Mouse (Mus musculus) embryonic facial prominence, embryonic 12.5 days (tissue): ENCODE data around the gene Zfp963. TPM values are rescaled to one million over a fixed set of nuclear protein-coding genes. Genes with fewer than 3 reads are reported as not detected.
"Not testable (repeated sequence)": the region's sequence is repeated elsewhere in the genome, so short reads cannot be mapped to it uniquely, and the experiment has no call there.

Experiments used
- ATAC-seq: fragments of 200-750 bp; cut with Nextera tagmentation; 2 replicates; pipeline ENCODE4 v1.8.0; 2017; ENCODE audit not compliant: insufficient number of reproducible peaks, insufficient read depth, low FRiP score, low TSS enrichment
- H3K27ac ChIP-seq: fragments of 300-500 bp; sonication (generic); 2 replicates; pipeline ENCODE4 v1.5.1; 2016; ENCODE audit warnings: mild to moderate bottlenecking
- H3K27me3 ChIP-seq: fragments of 300-500 bp; sonication (generic); 2 replicates; pipeline ENCODE4 v1.6.1; 2016; ENCODE audit warnings: mild to moderate bottlenecking, moderate library complexity
- H3K36me3 ChIP-seq: fragments of 300-500 bp; sonication (generic); 2 replicates; pipeline ENCODE4 v1.6.1; 2016; ENCODE audit warnings: mild to moderate bottlenecking
- H3K4me1 ChIP-seq: fragments of 300-500 bp; sonication (generic); 2 replicates; pipeline ENCODE4 v1.6.1; 2016
- H3K4me2 ChIP-seq: fragments of 300-500 bp; sonication (generic); replicated peaks from 2 replicates; pipeline ENCODE4 v1.6.1; 2016; ENCODE audit warnings: mild to moderate bottlenecking, moderate library complexity
- H3K4me3 ChIP-seq: fragments of 300-500 bp; sonication (generic); 2 replicates; pipeline ENCODE4 v1.5.1; 2016; ENCODE audit warnings: mild to moderate bottlenecking
- H3K9ac ChIP-seq: fragments of 300-500 bp; sonication (generic); 2 replicates; pipeline ENCODE4 v1.6.1; 2016; ENCODE audit warnings: mild to moderate bottlenecking, moderate library complexity
- H3K9me3 ChIP-seq: fragments of 300-500 bp; sonication (generic); 2 replicates; pipeline ENCODE4 v1.6.1; 2016; ENCODE audit warnings: mild to moderate bottlenecking, moderate library complexity
- WGBS: fragments of 180-500 bp; shearing (Covaris S2); methylation state at CpG from one replicate; pipeline ENCODE4 v1.1.7; 2016; 5-methylcytosine and 5-hydroxymethylcytosine counted together
- polyA plus RNA-seq: library from polyadenylated mRNA; unstranded; fragments of >200 nt; fragmentation: Nextera tagmentation; extraction: Ambion mirVana; gene quantifications from 2 replicates; pipeline ENCODE4 v1.2.1, GENCODE M21; 2016

Zfp963 gene
- polyA plus RNA-seq, 1 experiment from 2014 or later: 6.8 TPM

DNA sequence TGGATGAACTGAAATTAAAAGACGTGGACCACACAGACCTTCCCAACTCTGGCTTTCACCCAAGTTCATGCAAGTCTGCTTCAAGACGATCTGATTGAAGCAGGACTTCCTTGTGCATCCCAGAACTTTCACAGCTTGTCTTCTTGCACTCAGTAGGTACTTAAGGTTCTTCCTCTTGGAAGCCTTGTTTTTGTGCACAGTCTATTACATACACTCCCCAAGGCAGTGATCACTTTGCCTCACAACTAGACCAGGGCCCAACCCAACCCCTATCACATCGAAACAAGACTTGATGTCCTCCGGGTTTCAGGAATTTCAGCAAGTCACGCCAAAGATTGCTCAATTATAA, 32.6 kb downstream of the Zfp963 start:
- Histone ChIP-seq H3K4me1 (peaks cover 16% of the 10 kb centered on the region), H3K27me3 (no peaks in the 10 kb centered on the region), H3K9me3 (no peaks in the 10 kb centered on the region), H3K27ac (0 out of 2 replicates have a peak overlapping the region, but pooled peaks have one; percentile 30), H3K4me3 (peak overlapping the region; percentile 89), H3K36me3 (peaks cover 7% of the 10 kb centered on the region; the same call in 1 of the 2 replicates), H3K9ac (no peak overlapping the region), H3K4me2 (peak overlapping the region; percentile 38)
- 43% methylated on average over 5 of the region's 5 CpGs for WGBS
- 0 out of 2 replicates have a peak, but pooled peaks have one; percentile 15 for ATAC-seq

DNA sequence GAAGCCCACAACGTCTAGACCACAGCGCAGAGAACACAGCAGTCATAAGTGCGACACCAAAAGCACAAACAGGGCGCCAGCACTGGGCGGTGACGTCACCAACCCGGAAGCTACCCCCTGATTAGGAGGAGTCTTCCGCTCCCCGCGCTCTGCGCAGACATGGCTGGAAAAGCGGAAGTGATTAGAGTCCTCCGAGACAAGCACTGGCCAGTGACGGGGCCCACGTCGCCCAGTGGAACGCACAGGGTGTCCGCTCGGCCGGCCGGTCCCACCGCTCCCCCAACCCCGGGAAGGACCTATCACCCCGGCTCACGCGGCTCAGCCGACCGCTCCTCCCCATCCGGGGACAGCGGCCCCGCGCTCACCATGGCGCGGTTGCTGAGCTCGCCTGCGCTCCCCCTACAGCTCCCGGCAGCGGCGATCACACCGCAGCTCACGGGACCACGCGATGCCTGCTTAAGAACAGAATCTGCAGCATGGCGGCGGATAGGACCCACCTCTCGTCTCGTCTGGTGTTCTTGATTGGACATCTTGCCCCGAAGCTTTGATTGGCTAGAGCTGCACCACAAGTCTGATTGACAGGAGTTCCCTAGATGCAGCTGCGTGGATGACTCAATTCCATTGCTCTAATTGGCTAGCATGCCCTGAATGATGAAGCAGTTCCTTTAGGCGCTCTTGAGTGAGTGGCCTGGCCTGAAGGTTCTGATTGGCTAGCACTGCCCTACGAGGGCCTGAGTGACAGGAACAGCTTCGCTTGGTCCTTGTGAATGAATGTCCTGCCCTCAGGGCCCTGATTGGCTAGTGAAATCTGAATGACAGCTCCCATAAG, 33.2 kb downstream of the Zfp963 start:
- Histone ChIP-seq H3K4me2 (peak overlapping the region; percentile 49), H3K27me3 (no peaks in the 10 kb centered on the region), H3K4me1 (peaks cover 16% of the 10 kb centered on the region), H3K9me3 (no peaks in the 10 kb centered on the region), H3K4me3 (peak overlapping the region; percentile 89), H3K36me3 (peaks cover 13% of the 10 kb centered on the region), H3K27ac (peak overlapping the region; percentile 100), H3K9ac (peak overlapping the region; percentile 95)
- under 1% methylated on average over 49 of the region's 52 CpGs for WGBS
- peak; percentile 99 for ATAC-seq

DNA sequence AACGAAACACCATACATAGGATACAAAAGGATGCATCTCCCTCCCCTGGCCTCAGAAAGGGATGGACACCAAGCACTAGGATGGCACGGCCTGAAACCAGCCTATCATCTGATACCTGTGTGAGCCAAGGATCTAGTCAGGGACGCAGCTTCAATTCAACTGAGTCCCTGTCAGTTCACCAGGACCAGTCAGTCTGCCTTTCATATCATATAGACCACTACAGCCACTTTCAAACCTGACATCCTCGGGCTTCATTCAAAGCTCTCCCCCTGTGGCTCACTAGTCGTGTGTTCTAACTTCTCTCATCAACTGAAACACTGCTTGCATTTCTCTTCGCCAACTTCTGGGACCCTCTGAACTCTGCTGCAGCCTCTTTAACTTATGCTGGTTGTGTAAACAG, 34.4 kb downstream of the Zfp963 start:
- H3K36me3 ChIP-seq: peaks cover 17% of the 10 kb centered on the region
- no peaks in the 10 kb centered on the region for H3K9me3 ChIP-seq
- no peak overlapping the region for H3K27ac ChIP-seq
- no peaks in the 10 kb centered on the region for H3K27me3 ChIP-seq
- 86% methylated on average over 6 of the region's 6 CpGs for WGBS
- H3K4me3 ChIP-seq: peak overlapping the region; percentile 89
- peak overlapping the region; percentile 49 for H3K4me2 ChIP-seq
- peaks cover 16% of the 10 kb centered on the region for H3K4me1 ChIP-seq
- H3K9ac ChIP-seq: peak overlapping the region; percentile 36
- no peak for ATAC-seq

DNA sequence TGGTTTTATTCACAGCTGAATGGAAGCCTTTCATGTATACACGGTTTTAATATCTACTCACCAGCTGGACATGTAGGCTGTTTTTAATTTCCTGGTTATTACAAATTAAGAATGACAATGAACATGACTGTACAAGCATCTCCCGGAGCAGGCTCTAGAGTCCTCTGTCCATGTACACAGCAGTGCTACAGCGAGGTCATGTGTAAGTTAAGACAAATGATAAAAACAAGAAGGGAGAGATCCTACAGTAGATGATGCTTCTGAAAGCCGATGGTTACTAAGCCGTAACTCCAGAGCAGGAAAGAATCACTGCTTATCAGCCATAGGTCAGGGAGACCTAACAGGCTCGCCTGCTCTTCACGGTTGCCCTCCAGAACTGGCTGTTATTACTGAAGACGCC, 36.3 kb downstream of the Zfp963 start:
- H3K4me3 ChIP-seq: no peak overlapping the region
- H3K36me3 ChIP-seq: peaks cover 33% of the 10 kb centered on the region
- no peak overlapping the region for H3K9ac ChIP-seq
- no peaks in the 10 kb centered on the region for H3K27me3 ChIP-seq
- no peak for ATAC-seq
- no peaks in the 10 kb centered on the region for H3K9me3 ChIP-seq
- peaks cover 16% of the 10 kb centered on the region for H3K4me1 ChIP-seq
- no peak overlapping the region for H3K27ac ChIP-seq
- 86% methylated on average over 8 of the region's 8 CpGs for WGBS
- H3K4me2 ChIP-seq: no peak overlapping the region

DNA sequence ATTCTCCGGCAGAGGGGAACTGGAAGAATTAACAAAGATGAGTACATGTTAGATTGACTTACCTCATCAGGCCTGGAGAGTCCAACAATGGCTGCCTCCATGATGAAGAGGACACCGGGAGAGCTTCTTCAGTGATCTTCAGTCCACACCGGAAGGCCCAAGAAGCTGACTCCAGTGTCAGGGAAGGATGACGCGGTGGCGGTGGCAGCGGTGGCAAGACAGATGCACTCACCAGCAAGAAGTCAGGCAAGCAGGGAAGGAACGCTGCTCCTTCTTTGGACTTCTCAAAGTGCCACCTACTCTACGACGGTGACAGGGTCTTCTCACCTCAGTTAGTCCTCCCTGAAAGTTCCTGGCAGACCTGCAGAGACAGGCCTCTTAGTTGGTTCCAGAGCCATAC, 39.1 kb downstream of the Zfp963 start, which contains the start of gene Zfp869:
Gene Zfp869 (minus strand): TSS at position 101 of the 400 bp plus-strand sequence.
- not testable (repeated sequence) for H3K9me3 ChIP-seq, ATAC-seq, H3K9ac ChIP-seq, H3K4me2 ChIP-seq, H3K4me3 ChIP-seq, H3K27me3 ChIP-seq, H3K27ac ChIP-seq
- WGBS: 95% methylated on average over 7 of the region's 10 CpGs
- Histone ChIP-seq H3K4me1 (peaks cover 16% of the 10 kb centered on the region), H3K36me3 (peaks cover 62% of the 10 kb centered on the region)

DNA sequence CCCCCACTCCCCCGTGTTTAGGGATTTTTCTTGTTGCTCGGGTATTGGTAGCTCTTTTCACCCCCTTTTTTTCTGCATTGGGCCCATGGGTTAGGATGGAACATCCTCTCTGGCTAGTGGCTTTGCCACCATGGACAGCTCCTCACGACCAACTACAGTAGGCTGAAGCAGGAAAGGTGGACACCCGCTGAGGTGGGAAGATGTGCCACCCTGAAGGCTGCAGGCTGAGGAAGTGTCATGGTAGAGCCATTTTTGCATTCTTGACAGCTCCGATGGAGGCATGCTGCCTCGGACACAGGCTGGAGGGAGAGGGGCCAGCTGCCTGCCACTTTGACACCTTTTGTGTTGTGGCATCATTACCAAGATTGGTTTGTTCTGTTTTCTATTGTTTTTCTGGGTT, 48.0 kb downstream of the Zfp963 start:
- Histone ChIP-seq H3K27me3 (no peaks in the 10 kb centered on the region), H3K4me1 (no peaks in the 10 kb centered on the region), H3K9ac (no peak overlapping the region), H3K27ac (no peak overlapping the region), H3K4me3 (no peak overlapping the region), H3K4me2 (no peak overlapping the region), H3K9me3 (no peaks in the 10 kb centered on the region), H3K36me3 (peaks cover 41% of the 10 kb centered on the region)
- WGBS: 76% methylated on average over 6 of the region's 6 CpGs
- no peak for ATAC-seq

Other genes starting within 250 kb of the Zfp963 start
- not detected in 2 replicates for gene Gm7697, start 227.0 kb downstream of the Zfp963 start, polyA plus RNA-seq
- gene Zfp868, start 124.4 kb downstream of the Zfp963 start, polyA plus RNA-seq: 29.5 and 34.5 TPM in 2 replicates
- 2.5 and 2.9 TPM in 2 replicates for gene Zfp964, start 95.5 kb downstream of the Zfp963 start, polyA plus RNA-seq
- gene Zfp869, start 39.2 kb downstream of the Zfp963 start, polyA plus RNA-seq: 31.8 and 33.4 TPM in 2 replicates
- gene Gm20422, start 24.9 kb upstream of the Zfp963 start, polyA plus RNA-seq: not detected in 2 replicates
- 52.6 and 55.3 TPM in 2 replicates for gene Atp13a1, start 41.2 kb upstream of the Zfp963 start, polyA plus RNA-seq
- 38.9 and 42.6 TPM in 2 replicates for gene Zfp866, start 41.2 kb upstream of the Zfp963 start, polyA plus RNA-seq
- gene Gmip, start 58.7 kb upstream of the Zfp963 start, polyA plus RNA-seq: 9.5 and 10.4 TPM in 2 replicates
- gene Lpar2, start 72.5 kb upstream of the Zfp963 start, polyA plus RNA-seq: 0.88 and 0.92 TPM in 2 replicates
- gene Pbx4, start 82.5 kb upstream of the Zfp963 start, polyA plus RNA-seq: 13.4 and 16.0 TPM in 2 replicates
- gene Cilp2, start 137.7 kb upstream of the Zfp963 start, polyA plus RNA-seq: 1.2 TPM in 2 replicates
- gene Tssk6, start 152.2 kb upstream of the Zfp963 start, polyA plus RNA-seq: 4.1 and 5.1 TPM in 2 replicates
- gene Ndufa13, start 152.6 kb upstream of the Zfp963 start, polyA plus RNA-seq: 168 and 171 TPM in 2 replicates
- gene Yjefn3, start 152.7 kb upstream of the Zfp963 start, polyA plus RNA-seq: 4.8 and 4.9 TPM in 2 replicates
- gene Gatad2a, start 246.4 kb upstream of the Zfp963 start, polyA plus RNA-seq: 49.8 and 63.0 TPM in 2 replicates